Mouse (Mus musculus) Patski (cell line): ENCODE data around the gene Tmed10. TPM values are rescaled to one million over a fixed set of nuclear protein-coding genes. Genes with fewer than 3 reads are reported as not detected.

Experiments
- ATAC-seq: fragments of 100-300 bp; one replicate; pipeline ENCODE4 v1.8.0; 2021
- CTCF ChIA-PET: fragments of 350-600 bp; sonication (Branson Sonifier 250); formaldehyde crosslinking; loops from one replicate; lab custom pipeline; 2022; ENCODE audit warnings: inconsistent platforms; lab: Charles Lee
- POLR2A ChIA-PET: fragments of 350-600 bp; sonication (Branson Sonifier 250); formaldehyde crosslinking; loops from one replicate; lab custom pipeline; 2022; ENCODE audit warnings: antibody characterized with exemption, inconsistent platforms; lab: Charles Lee
- DNase-seq: peaks from one replicate; pipeline ENCODE4 v3.0.0-alpha.2; 2011; ENCODE audit warnings: low read depth, low spot score
- H3K27me3 ChIP-seq: fragments of 371-371 bp; one replicate; pipeline ENCODE4 v1.5.1; 2021
- CTCF ChIP-seq: fragments of 100-300 bp; IDR thresholded peaks from one replicate; pipeline ENCODE4 v1.5.1; 2021
- in situ Hi-C: fragments of 300-500 bp; cut with MboI; formaldehyde crosslinking; loops from 3 replicates; pipeline ENCODE4 v1.11.1; 2018; ENCODE audit warnings: low pct_unique_long_range_greater_than_20kb, mixed read lengths
- polyA plus RNA-seq: library from polyadenylated mRNA; unstranded; gene quantifications from one replicate; pipeline ENCODE4 v1.2.3, GENCODE M21; 2021

Gene Tmed10
- polyA plus RNA-seq, 1 experiment from 2014 or later: 238 TPM

GRCm38 (mm10) chr12:85350407-85351232 is 24.0 kb downstream of the Tmed10 start:
- no peak for DNase-seq

GRCm38 (mm10) chr12:85348338-85348737 is 26.3 kb downstream of the Tmed10 start:
- no peaks in the 10 kb centered on the region for H3K27me3 ChIP-seq
- ChIA-PET POLR2A (no interaction called here), CTCF (interaction anchor here (1.4 to 6.1 kb wide), 2 partner anchors 107 to 141 kb away, joined by 4 to 84 read pairs; no protein-coding TSS in a partner anchor)
- DNase-seq (no peak), ATAC-seq (peak; percentile 49)
- in situ Hi-C loops: loop anchor here (25.0 kb wide), 1 partner anchor 739 kb away; the partner anchor contains the start of genes Ift43 and Tgfb3
- no peak for TF ChIP-seq CTCF

More at GRCm38 (mm10) chr12:85350407-85351232, 24.0 kb downstream of the Tmed10 start:
- peak; percentile 44 for ATAC-seq
- ChIA-PET CTCF (interaction anchor here (1.3 kb wide), 1 partner anchor 10 kb away, joined by 3 read pairs; no protein-coding TSS in a partner anchor), POLR2A (no interaction called here)
- H3K27me3 ChIP-seq: no peaks in the 10 kb centered on the region
- TF ChIP-seq CTCF: no peak
- in situ Hi-C loops: no loop called here

GRCm38 (mm10) chr12:85347196-85347595 is 27.5 kb downstream of the Tmed10 start:
- in situ Hi-C loops: loop anchor here (25.0 kb wide), 1 partner anchor 740 kb away; the partner anchor contains the start of genes Ift43 and Tgfb3
- TF ChIP-seq CTCF: no peak
- no peaks in the 10 kb centered on the region for H3K27me3 ChIP-seq
- CTCF ChIA-PET: interaction anchor here (0.8 to 6.1 kb wide), 10 partner anchors 9 to 143 kb away, joined by 3 to 84 read pairs (median 4); partner anchors contain the start of gene Fos
- POLR2A ChIA-PET: interaction anchor here (0.7 to 1.3 kb wide), 3 partner anchors 110 to 140 kb away, joined by 3 to 7 read pairs (median 3); partner anchors contain the start of gene Fos
- ATAC-seq (no peak), DNase-seq (no peak)

- ATAC-seq: no peak
- in situ Hi-C loops: loop anchor here (25.0 kb wide), 1 partner anchor 741 kb away; the partner anchor contains the start of genes Ift43 and Tgfb3
- ChIA-PET POLR2A (interaction anchor here (0.6 to 1.1 kb wide), 4 partner anchors 35 to 141 kb away, joined by 3 to 4 read pairs (median 3); no protein-coding TSS in a partner anchor), CTCF (interaction anchor here (0.9 to 6.1 kb wide), 8 partner anchors 8 to 143 kb away, joined by 3 to 84 read pairs (median 4); partner anchors contain the start of gene Fos)
- TF ChIP-seq CTCF: peak; percentile 61
- no peak for DNase-seq
- H3K27me3 ChIP-seq: no peaks in the 10 kb centered on the region
Observed at GRCm38 (mm10) chr12:85346374-85346773, 28.3 kb downstream of the Tmed10 start.

- ChIA-PET CTCF (interaction anchor here (1.4 to 6.1 kb wide), 3 partner anchors 15 to 151 kb away, joined by 4 to 84 read pairs (median 4); no protein-coding TSS in a partner anchor), POLR2A (interaction anchor here (0.5 to 1.1 kb wide), 4 partner anchors 9 to 111 kb away, joined by 3 to 4 read pairs (median 4); no protein-coding TSS in a partner anchor)
- H3K27me3 ChIP-seq: no peaks in the 10 kb centered on the region
- in situ Hi-C loops: loop anchor here (25.0 kb wide), 1 partner anchor 742 kb away; the partner anchor contains the start of genes Ift43 and Tgfb3
- TF ChIP-seq CTCF: no peak
- ATAC-seq (no peak), DNase-seq (no peak)
Observed at GRCm38 (mm10) chr12:85345559-85345958, 29.1 kb downstream of the Tmed10 start.

- ATAC-seq: no peak
- no peak for TF ChIP-seq CTCF
- no peak for DNase-seq
- in situ Hi-C loops: loop anchor here (5.0 to 25.0 kb wide), 3 partner anchors 143 to 743 kb away; partner anchors contain the start of genes Ift43 and Tgfb3
- POLR2A ChIA-PET: interaction anchor here (0.6 kb wide), 1 partner anchor 19 kb away, joined by 3 read pairs; no protein-coding TSS in a partner anchor
- CTCF ChIA-PET: interaction anchor here (6.1 kb wide), 1 partner anchor 145 kb away, joined by 84 read pairs; no protein-coding TSS in a partner anchor
- no peaks in the 10 kb centered on the region for H3K27me3 ChIP-seq
Observed at GRCm38 (mm10) chr12:85344252-85344651, 30.4 kb downstream of the Tmed10 start.

- no peak for ATAC-seq
- CTCF ChIA-PET: interaction anchor here (1.6 kb wide), 1 partner anchor 147 kb away, joined by 3 read pairs; no protein-coding TSS in a partner anchor
- TF ChIP-seq CTCF: no peak
Observed at GRCm38 (mm10) chr12:85342310-85342709, 32.3 kb downstream of the Tmed10 start.

GRCm38 (mm10) chr12:85341131-85341530 is 33.5 kb downstream of the Tmed10 start:
- in situ Hi-C loops: loop anchor here (5.0 to 25.0 kb wide), 3 partner anchors 146 to 746 kb away; partner anchors contain the start of genes Ift43 and Tgfb3
- DNase-seq (no peak), ATAC-seq (no peak)
- CTCF ChIA-PET: no interaction called here
- peak; percentile 54 for TF ChIP-seq CTCF
- no peaks in the 10 kb centered on the region for H3K27me3 ChIP-seq
- POLR2A ChIA-PET: no interaction called here

More at GRCm38 (mm10) chr12:85342310-85342709, 32.3 kb downstream of the Tmed10 start:
- H3K27me3 ChIP-seq: no peaks in the 10 kb centered on the region
- no peak for DNase-seq
- POLR2A ChIA-PET: no interaction called here
- in situ Hi-C loops: loop anchor here (5.0 to 25.0 kb wide), 3 partner anchors 145 to 745 kb away; partner anchors contain the start of genes Ift43 and Tgfb3

- H3K27me3 ChIP-seq: no peaks in the 10 kb centered on the region
- no peak for DNase-seq
- TF ChIP-seq CTCF: no peak
- POLR2A ChIA-PET: interaction anchor here (0.6 to 1.6 kb wide), 4 partner anchors 120 to 324 kb away, joined by 3 to 5 read pairs (median 4); no protein-coding TSS in a partner anchor
- no peak for ATAC-seq
- CTCF ChIA-PET: interaction anchor here (1.0 to 1.5 kb wide), 3 partner anchors 139 to 153 kb away, joined by 3 to 5 read pairs (median 4); no protein-coding TSS in a partner anchor
- in situ Hi-C loops: loop anchor here (5.0 to 25.0 kb wide), 3 partner anchors 147 to 747 kb away; partner anchors contain the start of genes Ift43 and Tgfb3
Observed at GRCm38 (mm10) chr12:85339947-85340346, 34.7 kb downstream of the Tmed10 start.
